Mouse (Mus musculus): ENCODE results near the gene Rhbdl1. TPM values are rescaled to one million over a fixed set of nuclear protein-coding genes. Genes with fewer than 3 reads are reported as not detected.

Gene Rhbdl1
- polyA plus RNA-seq, 1 experiment, result 9.2 TPM

DNA sequence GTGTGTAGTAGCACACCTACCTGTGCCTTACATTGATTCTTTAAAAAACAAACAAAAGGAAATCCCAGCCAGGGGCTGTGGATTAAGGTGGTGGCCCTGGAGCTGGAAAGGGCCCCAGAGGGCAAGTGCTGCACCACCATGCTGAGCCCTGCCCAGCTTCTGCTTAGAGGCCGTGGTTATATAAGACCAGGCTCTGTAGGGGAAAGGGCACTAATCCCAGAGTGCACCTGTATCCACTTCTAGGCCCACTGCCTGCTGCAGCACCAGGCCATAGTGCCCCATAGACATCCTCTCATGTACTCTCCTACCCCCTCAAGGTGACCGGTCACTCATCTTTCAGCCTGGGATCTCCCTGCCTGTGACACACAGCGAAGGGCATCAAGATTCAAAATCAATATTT is 29.1 kb upstream of the Rhbdl1 start:
- Histone ChIP-seq H3K36me3 (ENCODE audit: control insufficient read depth, insufficient read depth, low read length) (no peaks in the 10 kb centered on the region), H3K27me3 (replicated peaks; ENCODE audit: control insufficient read depth, insufficient read depth, low read length) (no peaks in the 10 kb centered on the region), H3K27ac (ENCODE audit: insufficient read depth, low read depth, low read length) (peak overlapping the region; percentile 67), H3K4me1 (ENCODE audit: control insufficient read depth, insufficient read depth, low read length) (peaks cover 10% of the 10 kb centered on the region; the same call in 1 of the 2 replicates), H3K4me3 (ENCODE audit: insufficient read depth, low read depth, low read length) (peak overlapping the region; percentile 13)
- DNase-seq, result peak; percentile 77
- WGBS, result 79% methylated on average over 3 of the region's 3 CpGs
- TF ChIP-seq POLR2A (IDR thresholded peaks at IDR 0.05; ENCODE audit: low read depth, low read length) (no peak), CTCF (conservative IDR thresholded peaks at IDR 0.05; ENCODE audit: insufficient read depth, insufficient read length, low read depth, low read length) (no peak)

DNA sequence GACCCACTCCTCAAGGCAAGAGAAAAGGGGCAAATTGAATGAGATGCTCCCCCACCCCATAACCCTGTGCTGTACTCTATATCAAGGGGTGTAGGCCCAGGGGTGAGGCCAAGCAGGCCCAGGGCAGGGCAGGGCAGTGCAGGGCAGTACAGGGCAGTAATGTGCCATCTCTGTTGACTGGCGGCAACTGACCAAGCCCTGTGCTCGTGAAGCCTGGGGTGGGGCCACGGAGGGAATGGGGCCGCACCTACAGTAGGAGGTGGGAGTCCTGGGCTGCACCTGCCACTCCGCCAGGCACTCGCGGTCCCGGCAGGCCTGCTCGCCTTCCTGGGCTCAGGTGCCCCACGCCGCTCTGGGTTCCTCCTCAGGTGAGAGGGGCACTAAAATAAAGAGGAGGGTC is 28.2 kb upstream of the Rhbdl1 start:
- TF ChIP-seq POLR2A (IDR thresholded peaks at IDR 0.05; ENCODE audit: low read depth, low read length), result no peak
- no peak for TF ChIP-seq CTCF (conservative IDR thresholded peaks at IDR 0.05; ENCODE audit: insufficient read depth, insufficient read length, low read depth, low read length)
- WGBS, result 73% methylated on average over 11 of the region's 11 CpGs
- peak; percentile 28 for DNase-seq
- Histone ChIP-seq H3K4me1 (ENCODE audit: control insufficient read depth, insufficient read depth, low read length) (peaks cover 15% of the 10 kb centered on the region; the same call in 1 of the 2 replicates), H3K4me3 (ENCODE audit: insufficient read depth, low read depth, low read length) (peak overlapping the region; percentile 5; the same call in 1 of the 2 replicates), H3K27ac (ENCODE audit: insufficient read depth, low read depth, low read length) (peak overlapping the region; percentile 67), H3K36me3 (ENCODE audit: control insufficient read depth, insufficient read depth, low read length) (no peaks in the 10 kb centered on the region), H3K27me3 (replicated peaks; ENCODE audit: control insufficient read depth, insufficient read depth, low read length) (no peaks in the 10 kb centered on the region)

DNA sequence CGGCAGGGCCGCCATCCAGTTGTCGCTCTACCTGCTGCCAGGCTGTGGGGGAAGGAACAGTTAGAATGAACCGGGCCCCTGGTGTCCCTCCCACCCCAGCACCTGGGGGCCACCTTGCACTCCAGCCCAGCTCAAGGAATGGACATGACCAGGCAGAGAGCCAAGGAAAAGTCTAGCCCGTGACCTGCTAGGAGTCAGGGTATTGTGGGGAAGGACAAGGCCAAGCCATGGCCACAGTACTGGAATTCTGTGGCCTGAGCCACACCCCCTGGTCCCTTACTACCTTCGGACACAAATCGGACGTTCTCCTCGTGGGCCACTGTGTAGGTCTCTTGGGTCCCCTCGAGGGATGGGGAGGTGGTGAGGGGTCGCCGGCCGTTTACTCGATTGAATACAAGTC is 27.2 kb upstream of the Rhbdl1 start:
- peak overlapping the region; percentile 14; the same call in 1 of the 2 replicates for H3K27ac ChIP-seq (ENCODE audit: insufficient read depth, low read depth, low read length)
- no peaks in the 10 kb centered on the region for H3K27me3 ChIP-seq (replicated peaks; ENCODE audit: control insufficient read depth, insufficient read depth, low read length)
- TF ChIP-seq POLR2A (IDR thresholded peaks at IDR 0.05; ENCODE audit: low read depth, low read length), result no peak
- no peak for TF ChIP-seq CTCF (conservative IDR thresholded peaks at IDR 0.05; ENCODE audit: insufficient read depth, insufficient read length, low read depth, low read length)
- no peaks in the 10 kb centered on the region for H3K36me3 ChIP-seq (ENCODE audit: control insufficient read depth, insufficient read depth, low read length)
- WGBS, result 56% methylated on average over 14 of the region's 14 CpGs
- DNase-seq, result peak; percentile 68
- H3K4me3 ChIP-seq (ENCODE audit: insufficient read depth, low read depth, low read length), result no peak overlapping the region
- peaks cover 15% of the 10 kb centered on the region; the same call in 1 of the 2 replicates for H3K4me1 ChIP-seq (ENCODE audit: control insufficient read depth, insufficient read depth, low read length)

DNA sequence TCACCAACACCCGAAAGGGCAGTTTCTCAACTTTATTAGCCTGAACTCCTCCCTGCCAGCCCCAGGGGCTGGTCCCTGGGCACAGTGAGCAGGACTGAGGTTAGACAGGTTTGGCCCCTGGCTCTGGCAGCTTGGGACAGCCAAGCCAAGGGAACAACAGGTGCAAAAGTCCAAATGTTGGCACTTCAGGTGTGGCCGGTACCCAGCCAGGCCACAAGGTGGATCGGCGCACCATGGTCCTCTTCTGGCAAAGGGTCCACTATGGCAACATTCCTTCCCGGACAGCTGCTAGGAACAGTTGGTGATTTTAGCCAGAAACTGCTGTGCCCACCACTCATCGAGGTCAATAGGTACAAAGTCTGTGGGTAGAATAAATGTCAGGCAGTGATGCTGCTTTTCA is 26.6 kb upstream of the Rhbdl1 start:
- H3K36me3 ChIP-seq (ENCODE audit: control insufficient read depth, insufficient read depth, low read length), result no peaks in the 10 kb centered on the region
- 60% methylated on average over 6 of the region's 6 CpGs for WGBS
- H3K4me3 ChIP-seq (ENCODE audit: insufficient read depth, low read depth, low read length), result no peak overlapping the region
- no peaks in the 10 kb centered on the region for H3K27me3 ChIP-seq (replicated peaks; ENCODE audit: control insufficient read depth, insufficient read depth, low read length)
- DNase-seq, result peak; percentile 79
- TF ChIP-seq CTCF (conservative IDR thresholded peaks at IDR 0.05; ENCODE audit: insufficient read depth, insufficient read length, low read depth, low read length) (peak; percentile 38), POLR2A (IDR thresholded peaks at IDR 0.05; ENCODE audit: low read depth, low read length) (no peak)
- H3K4me1 ChIP-seq (ENCODE audit: control insufficient read depth, insufficient read depth, low read length), result peaks cover 11% of the 10 kb centered on the region; the same call in 1 of the 2 replicates
- peak overlapping the region; percentile 20; the same call in 1 of the 2 replicates for H3K27ac ChIP-seq (ENCODE audit: insufficient read depth, low read depth, low read length)

DNA sequence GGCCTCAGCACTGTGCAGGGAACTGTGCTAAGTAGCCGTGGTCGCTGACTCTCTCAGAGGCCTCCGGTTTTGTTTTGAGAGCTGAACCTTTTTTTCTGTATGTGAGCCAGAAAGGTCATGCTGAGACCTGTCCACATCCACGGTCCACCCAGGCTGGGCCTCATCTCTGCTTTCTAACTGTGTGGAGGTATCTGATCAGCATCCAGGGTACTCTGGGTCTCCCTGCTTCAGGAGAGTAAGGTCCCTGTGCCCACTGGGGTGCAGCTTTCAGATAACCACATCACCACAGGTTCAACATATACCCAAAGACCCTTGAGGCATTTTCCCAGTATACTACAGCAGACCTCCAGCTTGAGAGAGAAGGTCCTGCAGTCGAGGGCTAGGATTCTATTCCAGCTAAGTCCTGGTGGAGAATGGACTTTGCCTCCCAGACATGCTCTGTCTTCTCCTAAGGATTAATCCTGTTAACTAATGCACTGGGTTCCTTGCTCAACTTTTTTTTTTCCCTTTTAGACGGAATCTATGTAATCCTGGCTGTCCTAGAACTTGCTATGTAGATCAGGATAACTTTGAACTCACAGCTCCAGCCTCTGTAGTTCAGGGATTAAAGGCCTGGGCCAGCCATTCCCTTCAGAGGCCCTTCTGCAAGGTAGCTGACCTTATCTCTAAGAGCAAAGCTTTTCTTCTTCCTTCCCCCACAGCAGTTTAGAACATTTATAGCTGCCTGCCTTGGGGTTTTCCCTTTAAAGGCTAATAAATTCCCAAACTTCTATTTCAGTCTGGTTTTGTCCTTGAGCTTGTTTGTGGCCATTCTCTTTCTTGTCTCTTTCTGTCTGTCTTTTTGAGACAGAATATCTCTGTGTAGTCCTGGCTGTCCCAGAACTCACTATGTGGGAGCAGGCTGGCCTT is 24.9 kb upstream of the Rhbdl1 start:
- no peak for TF ChIP-seq POLR2A (IDR thresholded peaks at IDR 0.05; ENCODE audit: low read depth, low read length)
- TF ChIP-seq CTCF (conservative IDR thresholded peaks at IDR 0.05; ENCODE audit: insufficient read depth, insufficient read length, low read depth, low read length), result no peak
- H3K4me1 ChIP-seq (ENCODE audit: control insufficient read depth, insufficient read depth, low read length), result peaks cover 11% of the 10 kb centered on the region; the same call in 1 of the 2 replicates
- H3K27ac ChIP-seq (ENCODE audit: insufficient read depth, low read depth, low read length), result peak overlapping the region; percentile 58
- no peaks in the 10 kb centered on the region for H3K27me3 ChIP-seq (replicated peaks; ENCODE audit: control insufficient read depth, insufficient read depth, low read length)
- no peaks in the 10 kb centered on the region for H3K36me3 ChIP-seq (ENCODE audit: control insufficient read depth, insufficient read depth, low read length)
- DNase-seq, result peak; percentile 68
- 7% methylated on average over 6 of the region's 6 CpGs for WGBS
- peak overlapping the region; percentile 62 for H3K4me3 ChIP-seq (ENCODE audit: insufficient read depth, low read depth, low read length)

DNA sequence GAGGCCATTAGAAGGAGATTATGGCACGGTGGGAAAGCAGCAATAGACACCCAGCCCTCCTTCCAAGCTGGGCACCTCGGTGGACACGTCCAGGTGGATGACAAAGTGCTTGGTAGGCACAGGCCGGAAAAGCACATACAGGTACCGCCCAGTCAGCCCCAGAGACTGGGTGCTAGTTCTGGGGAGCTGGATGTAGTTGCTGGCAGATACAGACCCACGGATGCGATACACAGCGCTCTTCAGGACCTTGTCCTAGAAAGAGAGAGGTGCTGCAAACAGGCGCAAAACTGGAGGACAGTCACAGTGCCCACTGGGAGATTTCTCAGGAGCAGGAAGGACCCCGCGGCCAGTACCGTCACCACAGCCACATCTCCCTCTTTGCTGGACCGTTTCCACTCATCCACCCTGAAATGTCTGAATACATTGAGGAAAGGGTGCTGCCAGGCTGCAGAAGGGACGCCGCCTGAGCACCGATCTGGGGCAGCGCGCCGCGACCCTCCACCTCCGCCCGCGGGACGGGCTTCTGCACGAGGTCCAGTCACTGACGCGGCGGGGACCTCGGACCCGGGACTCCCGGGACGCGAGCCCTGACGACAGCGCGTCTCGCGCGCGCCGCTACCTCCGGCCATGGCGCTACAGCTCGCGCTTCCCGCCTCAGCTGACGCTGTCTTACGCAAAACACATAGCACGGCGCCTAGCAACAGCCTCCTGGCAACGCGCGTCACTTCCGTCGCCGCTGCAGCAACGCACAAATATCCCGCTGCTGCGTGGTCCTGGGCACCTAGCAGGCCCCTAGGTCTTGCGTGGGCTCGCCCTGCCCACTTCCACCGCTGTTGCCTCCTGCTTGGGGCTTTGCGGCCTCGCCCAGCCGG is 24.0 kb upstream of the Rhbdl1 start, which contains the start of gene Wdr90:
TSS of gene Wdr90 (minus strand) at position 670 of the 872 bp plus-strand sequence.
- Histone ChIP-seq H3K27me3 (replicated peaks; ENCODE audit: control insufficient read depth, insufficient read depth, low read length) (no peaks in the 10 kb centered on the region), H3K36me3 (ENCODE audit: control insufficient read depth, insufficient read depth, low read length) (no peaks in the 10 kb centered on the region), H3K27ac (ENCODE audit: insufficient read depth, low read depth, low read length) (peak within 1 kb of the TSS; percentile 58), H3K4me1 (ENCODE audit: control insufficient read depth, insufficient read depth, low read length) (peaks cover 11% of the 10 kb centered on the region; the same call in 1 of the 2 replicates), H3K4me3 (ENCODE audit: insufficient read depth, low read depth, low read length) (peak within 1 kb of the TSS; percentile 62)
- no peak for TF ChIP-seq POLR2A (IDR thresholded peaks at IDR 0.05; ENCODE audit: low read depth, low read length)
- TF ChIP-seq CTCF (conservative IDR thresholded peaks at IDR 0.05; ENCODE audit: insufficient read depth, insufficient read length, low read depth, low read length), result peak; percentile 28; the same call in 1 of the 2 replicates
- peak; percentile 94 for DNase-seq
- WGBS, result 3% methylated on average over 65 of the region's 65 CpGs
